Mouse (Mus musculus) lung, postnatal 0 days (tissue): ENCODE measurements at regions not wholly inside any gene's neighbourhood (a gene's known extent, or its start where the extent isn't known, plus 50 kb on each side); places are given as distances from the start of the nearest gene placed in this dataset.

Experiments used
- CTCF ChIP-seq: IDR thresholded peaks from 2 replicates; pipeline ENCODE4 v1.5.1; 2016; ENCODE audit warnings: antibody characterized with exemption, mild to moderate bottlenecking
- EP300 ChIP-seq: IDR thresholded peaks from 2 replicates; pipeline ENCODE4 v1.6.1; 2016; ENCODE audit warnings: antibody characterized with exemption, mild to moderate bottlenecking, control low read depth

DNA sequence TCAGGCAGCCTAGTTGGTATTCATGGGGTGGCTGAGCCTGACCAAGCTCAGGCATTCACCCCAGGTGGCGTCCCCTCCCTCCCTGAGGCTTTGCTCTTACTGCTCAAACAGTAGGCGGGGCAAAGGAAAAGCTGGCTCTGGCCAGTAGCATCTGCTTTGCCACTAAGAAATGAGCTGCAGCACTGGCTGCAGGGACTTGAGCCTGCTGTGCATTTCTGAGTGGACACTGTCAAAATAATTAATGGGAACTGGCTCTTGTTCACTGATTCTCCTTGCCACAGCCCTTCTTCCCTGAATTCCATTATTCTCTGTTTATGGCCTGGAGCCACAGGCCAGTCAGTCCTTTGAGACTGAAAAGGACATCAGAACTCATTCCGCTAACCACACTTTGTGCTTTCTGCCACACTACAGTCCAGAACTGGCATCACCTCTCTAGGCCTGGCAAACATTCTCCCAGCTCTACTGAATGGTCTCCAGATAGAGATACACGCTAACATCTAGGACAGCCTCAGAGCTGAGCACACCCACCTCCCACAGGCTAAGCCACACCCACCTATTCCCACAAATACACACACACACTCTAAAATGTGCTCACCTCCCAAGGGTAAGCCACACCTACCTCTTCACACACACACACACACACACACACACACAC, 53.2 kb upstream of the Rph3a start:
- no peak for TF ChIP-seq CTCF
- TF ChIP-seq EP300: no peak
